Mouse (Mus musculus) CH12.LX (cell line): ENCODE measurements at regions not wholly inside any gene's neighbourhood (a gene's known extent, or its start where the extent isn't known, plus 50 kb on each side); places are given as distances from the start of the nearest gene placed in this dataset.

Source experiments
- DNase-seq: peaks from one replicate; pipeline ENCODE4 v3.0.0-alpha.2; 2013; ENCODE audit errors: extremely low read depth
- H3K27ac ChIP-seq: 2 replicates; pipeline ENCODE4 v1.5.1; 2012; ENCODE audit warnings: low read depth, mild to moderate bottlenecking, control low read depth, moderate library complexity; ENCODE audit not compliant: insufficient read depth
- H3K27me3 ChIP-seq: replicated peaks from 2 replicates; pipeline ENCODE3; 2012; ENCODE audit warnings: inconsistent platforms
- H3K36me3 ChIP-seq, 2 experiments: replicated peaks in 1 of 2; 2 replicates each; pipeline versions ENCODE3 to v1.6.1; 2012; ENCODE audit warnings: inconsistent platforms in 1 of 2, low read length in 1 of 2, mild to moderate bottlenecking in 1 of 2, mixed read lengths in 1 of 2, moderate library complexity in 1 of 2; ENCODE audit not compliant: control insufficient read depth in 1 of 2, insufficient read depth in 1 of 2
- H3K4me1 ChIP-seq, 2 experiments: 2 replicates each; pipeline ENCODE4 v1.6.1; 2012; ENCODE audit warnings: inconsistent platforms in 1 of 2, moderate library complexity in 1 of 2; ENCODE audit not compliant: insufficient read depth in 2 of 2, control insufficient read depth in 1 of 2
- H3K4me2 ChIP-seq: 2 replicates; pipeline ENCODE4 v1.6.1; 2012; ENCODE audit warnings: low read depth, mild to moderate bottlenecking, control low read depth; ENCODE audit not compliant: poor library complexity, insufficient read depth, severe bottlenecking
- H3K4me3 ChIP-seq, 3 experiments: fragments of 150-350 bp in 1 of 3; sonication (generic) in 1 of 3; replicated peaks in 1 of 3; 2 replicates each; pipeline versions ENCODE3 to v1.5.1; 2011 to 2012; ENCODE audit warnings: low read depth in 2 of 3, low read length in 2 of 3, mild to moderate bottlenecking in 2 of 3, moderate library complexity in 2 of 3, control low read depth in 1 of 3, improper control_type of control experiment in 1 of 3, inconsistent platforms in 1 of 3, mixed read lengths in 1 of 3; ENCODE audit not compliant: poor library complexity in 1 of 3
- H3K79me2 ChIP-seq: replicated peaks from 2 replicates; pipeline ENCODE4 v1.6.1; 2012; ENCODE audit warnings: mild to moderate bottlenecking, moderate library complexity; ENCODE audit not compliant: control insufficient read depth, poor library complexity, insufficient read depth, severe bottlenecking; ENCODE audit errors: extremely low read depth
- H3K9ac ChIP-seq: 2 replicates; pipeline ENCODE4 v1.6.1; 2012; ENCODE audit warnings: low read depth, mild to moderate bottlenecking, control low read depth, moderate library complexity; ENCODE audit not compliant: insufficient read depth
- H3K9me3 ChIP-seq: replicated peaks from 2 replicates; pipeline ENCODE3; 2012; ENCODE audit warnings: low read length, inconsistent platforms, mixed read lengths
- BHLHE40 ChIP-seq: IDR thresholded peaks from 2 replicates; pipeline ENCODE4 v1.6.1; 2011; ENCODE audit warnings: mild to moderate bottlenecking, low read depth, low read length, improper control_type of control experiment
- CHD1 ChIP-seq: IDR thresholded peaks from 2 replicates; pipeline ENCODE4 v1.6.1; 2012; ENCODE audit warnings: low read depth, low read length, improper control_type of control experiment, inconsistent platforms
- EP300 ChIP-seq: IDR thresholded peaks from 2 replicates; pipeline ENCODE4 v1.6.1; 2011; ENCODE audit warnings: low read length, improper control_type of control experiment
- GABPA ChIP-seq: IDR thresholded peaks from 2 replicates; pipeline ENCODE4 v1.6.1; 2012; ENCODE audit warnings: low read depth, low read length, improper control_type of control experiment, inconsistent platforms; ENCODE audit not compliant: insufficient replicate concordance
- MAFK ChIP-seq: IDR thresholded peaks from 2 replicates; pipeline ENCODE4 v1.6.1; 2011; ENCODE audit warnings: low read length, improper control_type of control experiment; ENCODE audit not compliant: insufficient replicate concordance
- MYC ChIP-seq: IDR thresholded peaks from 2 replicates; pipeline ENCODE4 v1.6.1; 2011; ENCODE audit warnings: low read depth, mild to moderate bottlenecking, improper control_type of control experiment, low read length
- NELFE ChIP-seq: IDR thresholded peaks from 2 replicates; pipeline ENCODE4 v1.6.1; 2011; ENCODE audit warnings: low read depth, low read length, improper control_type of control experiment
- PAX5 ChIP-seq: IDR thresholded peaks from 2 replicates; pipeline ENCODE4 v1.6.1; 2012; ENCODE audit warnings: low read length, inconsistent platforms, mixed read lengths
- POLR2AphosphoS2 ChIP-seq: IDR thresholded peaks from 2 replicates; pipeline ENCODE4 v1.6.1; 2011; ENCODE audit warnings: low read depth, low read length, improper control_type of control experiment
- RAD21 ChIP-seq: IDR thresholded peaks from 2 replicates; pipeline ENCODE4 v1.6.1; 2011; ENCODE audit warnings: low read depth, mild to moderate bottlenecking, low read length, improper control_type of control experiment, moderate library complexity
- SIN3A ChIP-seq: IDR thresholded peaks from 2 replicates; pipeline ENCODE4 v1.6.1; 2012; ENCODE audit warnings: low read length, improper control_type of control experiment, inconsistent platforms
- TBP ChIP-seq: conservative IDR thresholded peaks from 2 replicates; pipeline ENCODE4 v1.6.1; 2011; ENCODE audit warnings: low read depth, low read length, improper control_type of control experiment
- TCF12 ChIP-seq: IDR thresholded peaks from 2 replicates; pipeline ENCODE4 v1.6.1; 2014; ENCODE audit warnings: low read depth, mild to moderate bottlenecking, inconsistent platforms, low read length, improper control_type of control experiment
- UBTF ChIP-seq: IDR thresholded peaks from 2 replicates; pipeline ENCODE4 v1.6.1; 2012; ENCODE audit warnings: low read depth, mild to moderate bottlenecking, inconsistent platforms, low read length, improper control_type of control experiment, moderate library complexity
- USF1 ChIP-seq: IDR thresholded peaks from 2 replicates; pipeline ENCODE4 v1.6.1; 2014; ENCODE audit warnings: low read depth, mild to moderate bottlenecking, inconsistent platforms, low read length, improper control_type of control experiment
- ZC3H11A ChIP-seq: IDR thresholded peaks from 2 replicates; pipeline ENCODE4 v1.6.1; 2012; ENCODE audit warnings: low read depth, mild to moderate bottlenecking, inconsistent platforms, low read length, improper control_type of control experiment
- ZKSCAN1 ChIP-seq: IDR thresholded peaks from 2 replicates; pipeline ENCODE4 v1.6.1; 2012; ENCODE audit warnings: low read depth, inconsistent platforms, low read length, improper control_type of control experiment, borderline replicate concordance
- ZMIZ1 ChIP-seq: IDR thresholded peaks from 2 replicates; pipeline ENCODE4 v1.6.1; 2012; ENCODE audit warnings: low read depth, mild to moderate bottlenecking, inconsistent platforms, low read length, improper control_type of control experiment
- ZNF384 ChIP-seq: IDR thresholded peaks from 2 replicates; pipeline ENCODE4 v1.6.1; 2012; ENCODE audit warnings: low read depth, low read length, improper control_type of control experiment, inconsistent platforms
- dilution Hi-C: fragments of 300-500 bp; cut with MboI; formaldehyde crosslinking; loops from 2 replicates; pipeline ENCODE4 v1.14.3; 2020; ENCODE audit warnings: low sequenced_read_pairs; ENCODE audit not compliant: extremely low pct_unique_long_range_greater_than_20kb, extremely low pct_ligation_motif_present
- in situ Hi-C: fragments of 300-500 bp; cut with MboI; formaldehyde crosslinking; loops from 3 replicates; pipeline ENCODE4 v1.14.3; 2019; ENCODE audit warnings: low sequenced_read_pairs, low pct_ligation_motif_present, low pct_unique_long_range_greater_than_20kb, mixed read lengths

- Histone ChIP-seq H3K9ac (no peak overlapping the region), H3K27ac (no peak overlapping the region), H3K36me3 (no peaks in the 10 kb centered on the region), H3K4me3 (no peak overlapping the region), H3K79me2 (no peaks in the 10 kb centered on the region), H3K27me3 (no peaks in the 10 kb centered on the region), H3K4me1 (no peaks in the 10 kb centered on the region), H3K9me3 (no peaks in the 10 kb centered on the region), H3K4me2 (no peak overlapping the region)
- DNase-seq = no peak
- in situ Hi-C loops = no loop called here
- TF ChIP-seq USF1 = no peak
- no peak for TF ChIP-seq TCF12
- no peak for TF ChIP-seq ZNF384
- TF ChIP-seq ZC3H11A = no peak
- TF ChIP-seq ZKSCAN1 = no peak
- dilution Hi-C loops = no loop called here
Measured at GRCm38 (mm10) chr2:57522465-57522864, 285.0 kb downstream of the Gpd2 start.

- no peak for DNase-seq
- no peak overlapping the region for H3K27ac ChIP-seq
- no peaks in the 10 kb centered on the region for H3K27me3 ChIP-seq
- no peaks in the 10 kb centered on the region for H3K9me3 ChIP-seq
- no peak overlapping the region for H3K4me2 ChIP-seq
- dilution Hi-C loops = no loop called here
- no peak overlapping the region for H3K9ac ChIP-seq
- TF ChIP-seq ZNF384 (no peak), ZMIZ1 (no peak), TBP (no peak), POLR2AphosphoS2 (no peak), PAX5 (no peak), CHD1 (no peak), USF1 (no peak), ZC3H11A (no peak), GABPA (no peak), SIN3A (no peak), MYC (no peak), RAD21 (no peak), EP300 (no peak), NELFE (no peak), MAFK (no peak), BHLHE40 (no peak), UBTF (no peak)
- in situ Hi-C loops = no loop called here
- no peaks in the 10 kb centered on the region for H3K4me1 ChIP-seq
- no peaks in the 10 kb centered on the region for H3K36me3 ChIP-seq
- no peak overlapping the region for H3K4me3 ChIP-seq
- no peaks in the 10 kb centered on the region for H3K79me2 ChIP-seq
Measured at GRCm38 (mm10) chr2:57522983-57523382, 285.5 kb downstream of the Gpd2 start.
